Mouse (Mus musculus) liver, embryonic 14.5 days (tissue): ENCODE measurements at regions not wholly inside any gene's neighbourhood (a gene's known extent, or its start where the extent isn't known, plus 50 kb on each side); places are given as distances from the start of the nearest gene placed in this dataset.

ENCODE experiments used
- ATAC-seq: fragments of 200-750 bp; cut with Nextera tagmentation; 2 replicates; pipeline ENCODE4 v1.8.0; 2017; ENCODE audit warnings: moderate number of reproducible peaks, mild to moderate bottlenecking, moderate library complexity; ENCODE audit not compliant: insufficient read depth
- DNase-seq, 3 experiments: peaks; one replicate each; pipeline ENCODE4 v3.0.0-alpha.2; 2012 to 2013; ENCODE audit warnings: low read depth in 3 of 3, low spot score in 3 of 3
- H3K27ac ChIP-seq: fragments of 300-500 bp; sonication (generic); 2 replicates; pipeline ENCODE4 v1.5.1; 2014; ENCODE audit warnings: moderate library complexity, mild to moderate bottlenecking, control low read depth, inconsistent platforms
- H3K27me3 ChIP-seq: fragments of 300-500 bp; sonication (generic); 2 replicates; pipeline ENCODE4 v1.6.1; 2014; ENCODE audit warnings: mild to moderate bottlenecking, low read length, moderate library complexity; ENCODE audit not compliant: control insufficient read depth, insufficient read depth
- H3K36me3 ChIP-seq: fragments of 300-500 bp; sonication (generic); replicated peaks from 2 replicates; pipeline ENCODE4 v1.6.1; 2014; ENCODE audit warnings: low read depth; ENCODE audit not compliant: control insufficient read depth, insufficient read depth
- H3K4me1 ChIP-seq, 2 experiments: fragments of 200-500 bp in 1 of 2; fragments of 300-500 bp in 1 of 2; sonication (generic) in 1 of 2; replicated peaks; 2 replicates each; pipeline ENCODE4 v1.6.1; 2012 to 2014; ENCODE audit warnings: antibody characterized with exemption in 1 of 2, inconsistent platforms in 1 of 2, low read length in 1 of 2; ENCODE audit not compliant: control insufficient read depth in 2 of 2, insufficient read depth in 2 of 2
- H3K4me2 ChIP-seq: fragments of 300-500 bp; sonication (generic); 2 replicates; pipeline ENCODE4 v1.6.1; 2014; ENCODE audit warnings: low read depth, mild to moderate bottlenecking, control low read depth, moderate library complexity
- H3K4me3 ChIP-seq, 2 experiments: fragments of 200-500 bp in 1 of 2; fragments of 300-500 bp in 1 of 2; sonication (generic) in 1 of 2; 2 replicates each; pipeline ENCODE4 v1.5.1; 2012 to 2014; ENCODE audit warnings: low read depth in 2 of 2, low read length in 2 of 2, mild to moderate bottlenecking in 2 of 2, control low read depth in 1 of 2, inconsistent platforms in 1 of 2, moderate library complexity in 1 of 2; ENCODE audit not compliant: insufficient read depth in 1 of 2
- H3K9ac ChIP-seq: fragments of 300-500 bp; sonication (generic); replicated peaks from 2 replicates; pipeline ENCODE4 v1.6.1; 2014; ENCODE audit warnings: mild to moderate bottlenecking, control low read depth, moderate library complexity
- H3K9me3 ChIP-seq: fragments of 300-500 bp; sonication (generic); 2 replicates; pipeline ENCODE4 v1.6.1; 2016; ENCODE audit warnings: low read length, mixed read lengths; ENCODE audit not compliant: control insufficient read depth
- CTCF ChIP-seq: IDR thresholded peaks from 2 replicates; pipeline ENCODE4 v1.5.1; 2016; ENCODE audit warnings: antibody characterized with exemption, low read depth, control low read depth
- EP300 ChIP-seq: IDR thresholded peaks from 2 replicates; pipeline ENCODE4 v1.6.1; 2016; ENCODE audit warnings: antibody characterized with exemption, low read depth
- whole genome bisulfite sequencing: fragments of 180-500 bp; shearing (Covaris S2); extraction: QIAGEN DNeasy Blood & Tissue Kit; methylation state at CpG from one replicate; pipeline ENCODE4 v1.1.7; 2014; ENCODE audit not compliant: insufficient replicate concordance; 5-methylcytosine and 5-hydroxymethylcytosine counted together

- no peak overlapping the region for H3K4me2 ChIP-seq
- no peak for ATAC-seq
- 63% methylated on average over 5 of the region's 5 CpGs for WGBS
Observed at GRCm38 (mm10) chr19:54470034-54470433, 426.1 kb downstream of the Adra2a start.

GRCm38 (mm10) chr19:54498066-54498465 lies 454.1 kb downstream of the Adra2a start:
- Histone ChIP-seq H3K9ac (no peak overlapping the region), H3K4me2 (no peak overlapping the region), H3K36me3 (no peaks in the 10 kb centered on the region), H3K4me1 (no peaks in the 10 kb centered on the region), H3K27me3 (no peaks in the 10 kb centered on the region), H3K9me3 (no peaks in the 10 kb centered on the region), H3K4me3 (no peak overlapping the region), H3K27ac (no peak overlapping the region)
- DNase-seq (no peak), ATAC-seq (no peak)
- 33% methylated on average over 3 of the region's 3 CpGs for WGBS
- TF ChIP-seq EP300: no peak
- no peak for TF ChIP-seq CTCF

More at GRCm38 (mm10) chr19:54470034-54470433, 426.1 kb downstream of the Adra2a start:
- Histone ChIP-seq H3K9ac (no peak overlapping the region), H3K27ac (no peak overlapping the region), H3K4me3 (no peak overlapping the region), H3K9me3 (no peaks in the 10 kb centered on the region), H3K27me3 (no peaks in the 10 kb centered on the region), H3K4me1 (no peaks in the 10 kb centered on the region), H3K36me3 (no peaks in the 10 kb centered on the region)
- TF ChIP-seq CTCF (no peak), EP300 (no peak)
- DNase-seq: no peak

- no peaks in the 10 kb centered on the region for H3K27me3 ChIP-seq
- DNase-seq: no peak
- H3K4me2 ChIP-seq: no peak overlapping the region
- TF ChIP-seq CTCF (no peak; the same call in 1 of the 2 replicates), EP300 (no peak)
- H3K27ac ChIP-seq: no peak overlapping the region
- no peaks in the 10 kb centered on the region for H3K4me1 ChIP-seq
- H3K4me3 ChIP-seq: no peak overlapping the region
- ATAC-seq: no peak
- H3K9ac ChIP-seq: no peak overlapping the region
- no peaks in the 10 kb centered on the region for H3K9me3 ChIP-seq
- no peaks in the 10 kb centered on the region for H3K36me3 ChIP-seq
Observed at GRCm38 (mm10) chr19:54533858-54534257, 489.9 kb downstream of the Adra2a start.

GRCm38 (mm10) chr19:54555351-54555750 lies 511.4 kb downstream of the Adra2a start:
- no peak overlapping the region for H3K4me3 ChIP-seq
- TF ChIP-seq CTCF (no peak), EP300 (no peak)

GRCm38 (mm10) chr19:54557984-54558383 lies 514.0 kb downstream of the Adra2a start:
- ATAC-seq (no peak), DNase-seq (no peak)
- Histone ChIP-seq H3K4me1 (no peaks in the 10 kb centered on the region), H3K27ac (no peak overlapping the region), H3K9me3 (no peaks in the 10 kb centered on the region), H3K4me3 (no peak overlapping the region), H3K4me2 (no peak overlapping the region), H3K27me3 (no peaks in the 10 kb centered on the region), H3K36me3 (no peaks in the 10 kb centered on the region), H3K9ac (no peak overlapping the region)
- no peak for TF ChIP-seq EP300
- no peak for TF ChIP-seq CTCF
- 74% methylated on average over 3 of the region's 3 CpGs for WGBS

More at GRCm38 (mm10) chr19:54555351-54555750, 511.4 kb downstream of the Adra2a start:
- 72% methylated on average over 3 of the region's 3 CpGs for WGBS
- Histone ChIP-seq H3K4me1 (no peaks in the 10 kb centered on the region), H3K27me3 (no peaks in the 10 kb centered on the region), H3K27ac (no peak overlapping the region), H3K9me3 (no peaks in the 10 kb centered on the region), H3K9ac (no peak overlapping the region), H3K36me3 (no peaks in the 10 kb centered on the region), H3K4me2 (no peak overlapping the region)
- DNase-seq (no peak), ATAC-seq (no peak)

GRCm38 (mm10) chr19:54583574-54583973 lies 539.6 kb downstream of the Adra2a start:
- WGBS: 59% methylated on average over 2 of the region's 2 CpGs
- no peak for ATAC-seq
- H3K27ac ChIP-seq: no peak overlapping the region
- no peaks in the 10 kb centered on the region for H3K4me1 ChIP-seq
- no peaks in the 10 kb centered on the region for H3K27me3 ChIP-seq
- TF ChIP-seq EP300 (no peak), CTCF (no peak)
- DNase-seq: no peak
- no peaks in the 10 kb centered on the region for H3K36me3 ChIP-seq
- H3K9ac ChIP-seq: no peak overlapping the region
- H3K9me3 ChIP-seq: no peaks in the 10 kb centered on the region
- H3K4me2 ChIP-seq: no peak overlapping the region
- H3K4me3 ChIP-seq: no peak overlapping the region
